Mouse (Mus musculus) liver, embryonic 14.5 days (tissue): ENCODE measurements around the gene Sfn. TPM values are rescaled to one million over a fixed set of nuclear protein-coding genes. Genes with fewer than 3 reads are reported as not detected.

Source experiments
- ATAC-seq: fragments of 200-750 bp; cut with Nextera tagmentation; 2 replicates; pipeline ENCODE4 v1.8.0; 2017; ENCODE audit warnings: moderate number of reproducible peaks, mild to moderate bottlenecking, moderate library complexity; ENCODE audit not compliant: insufficient read depth
- DNase-seq, 3 experiments: peaks; one replicate each; pipeline ENCODE4 v3.0.0-alpha.2; 2012 to 2013; ENCODE audit warnings: low read depth in 3 of 3, low spot score in 3 of 3
- H3K27ac ChIP-seq: fragments of 300-500 bp; sonication (generic); 2 replicates; pipeline ENCODE4 v1.5.1; 2014; ENCODE audit warnings: moderate library complexity, mild to moderate bottlenecking, control low read depth, inconsistent platforms
- H3K27me3 ChIP-seq: fragments of 300-500 bp; sonication (generic); 2 replicates; pipeline ENCODE4 v1.6.1; 2014; ENCODE audit warnings: mild to moderate bottlenecking, low read length, moderate library complexity; ENCODE audit not compliant: control insufficient read depth, insufficient read depth
- H3K36me3 ChIP-seq: fragments of 300-500 bp; sonication (generic); replicated peaks from 2 replicates; pipeline ENCODE4 v1.6.1; 2014; ENCODE audit warnings: low read depth; ENCODE audit not compliant: control insufficient read depth, insufficient read depth
- H3K4me1 ChIP-seq, 2 experiments: fragments of 200-500 bp in 1 of 2; fragments of 300-500 bp in 1 of 2; sonication (generic) in 1 of 2; replicated peaks; 2 replicates each; pipeline ENCODE4 v1.6.1; 2012 to 2014; ENCODE audit warnings: antibody characterized with exemption in 1 of 2, inconsistent platforms in 1 of 2, low read length in 1 of 2; ENCODE audit not compliant: control insufficient read depth in 2 of 2, insufficient read depth in 2 of 2
- H3K4me2 ChIP-seq: fragments of 300-500 bp; sonication (generic); 2 replicates; pipeline ENCODE4 v1.6.1; 2014; ENCODE audit warnings: low read depth, mild to moderate bottlenecking, control low read depth, moderate library complexity
- H3K4me3 ChIP-seq, 2 experiments: fragments of 200-500 bp in 1 of 2; fragments of 300-500 bp in 1 of 2; sonication (generic) in 1 of 2; 2 replicates each; pipeline ENCODE4 v1.5.1; 2012 to 2014; ENCODE audit warnings: low read depth in 2 of 2, low read length in 2 of 2, mild to moderate bottlenecking in 2 of 2, control low read depth in 1 of 2, inconsistent platforms in 1 of 2, moderate library complexity in 1 of 2; ENCODE audit not compliant: insufficient read depth in 1 of 2
- H3K9ac ChIP-seq: fragments of 300-500 bp; sonication (generic); replicated peaks from 2 replicates; pipeline ENCODE4 v1.6.1; 2014; ENCODE audit warnings: mild to moderate bottlenecking, control low read depth, moderate library complexity
- H3K9me3 ChIP-seq: fragments of 300-500 bp; sonication (generic); 2 replicates; pipeline ENCODE4 v1.6.1; 2016; ENCODE audit warnings: low read length, mixed read lengths; ENCODE audit not compliant: control insufficient read depth
- CTCF ChIP-seq: IDR thresholded peaks from 2 replicates; pipeline ENCODE4 v1.5.1; 2016; ENCODE audit warnings: antibody characterized with exemption, low read depth, control low read depth
- EP300 ChIP-seq: IDR thresholded peaks from 2 replicates; pipeline ENCODE4 v1.6.1; 2016; ENCODE audit warnings: antibody characterized with exemption, low read depth
- WGBS: fragments of 180-500 bp; shearing (Covaris S2); extraction: QIAGEN DNeasy Blood & Tissue Kit; methylation state at CpG from one replicate; pipeline ENCODE4 v1.1.7; 2014; ENCODE audit not compliant: insufficient replicate concordance; 5-methylcytosine and 5-hydroxymethylcytosine counted together
- polyA plus RNA-seq, 2 experiments: library from polyadenylated mRNA; depleted of rRNA in 1 of 2; stranded (reverse) in 1 of 2; unstranded in 1 of 2; fragments of >200 nt; fragmentation: Nextera tagmentation in 1 of 2; extraction: Ambion mirVana in 1 of 2; gene quantifications; 2 replicates each; pipeline versions ENCODE4 v1.2.1 to v1.2.3; 2012 to 2014

Gene Sfn
- polyA plus RNA-seq, 2 experiments: 0.10 to 0.52 TPM

GRCm38 (mm10) chr4:133609719-133610118 lies 7.8 kb upstream of the Sfn start:
- H3K36me3 ChIP-seq: peaks cover 3% of the 10 kb centered on the region
- ATAC-seq: peak; percentile 68; the same call in 1 of the 2 replicates
- H3K9me3 ChIP-seq: no peaks in the 10 kb centered on the region
- peaks cover 3 to 4% of the 10 kb centered on the region in 2 experiments; a peak in 2 of 4 replicates for H3K4me1 ChIP-seq
- H3K9ac ChIP-seq: no peak overlapping the region
- 12% methylated on average over 6 of the region's 6 CpGs for WGBS
- TF ChIP-seq EP300: no peak
- TF ChIP-seq CTCF: peak; percentile 98
- no peaks in the 10 kb centered on the region for H3K27me3 ChIP-seq
- no peak overlapping the region for H3K4me2 ChIP-seq
- DNase-seq: peak; percentile 33 to 61 (median 34)
- H3K4me3 ChIP-seq: no peak overlapping the region
- H3K27ac ChIP-seq: no peak overlapping the region

- Histone ChIP-seq H3K4me1 (peaks cover 3 to 4% of the 10 kb centered on the region in 2 experiments; a peak in 2 of 4 replicates), H3K27ac (no peak overlapping the region), H3K4me3 (no peak overlapping the region), H3K9ac (no peak overlapping the region), H3K9me3 (no peaks in the 10 kb centered on the region), H3K36me3 (peaks cover under 1% of the 10 kb centered on the region), H3K4me2 (no peak overlapping the region), H3K27me3 (peaks cover under 1% of the 10 kb centered on the region; the same call in 1 of the 2 replicates)
- no peak for DNase-seq
- no peak for TF ChIP-seq CTCF
- TF ChIP-seq EP300: no peak
- no peak for ATAC-seq
- WGBS: 72% methylated on average over 10 of the region's 10 CpGs
These were observed 5.3 kb upstream of the Sfn start for GRCm38 (mm10) chr4:133607284-133607683.

- H3K4me2 ChIP-seq: no peak overlapping the region
- no peaks in the 10 kb centered on the region for H3K9me3 ChIP-seq
- no peak overlapping the region for H3K9ac ChIP-seq
- WGBS: 70% methylated on average over 9 of the region's 9 CpGs
- H3K36me3 ChIP-seq: no peaks in the 10 kb centered on the region; the same call in 1 of the 2 replicates
- ATAC-seq: no peak
- H3K27me3 ChIP-seq: peaks cover 19% of the 10 kb centered on the region
- H3K4me3 ChIP-seq: no peak overlapping the region
- TF ChIP-seq CTCF (no peak), EP300 (no peak)
- DNase-seq: no peak
- H3K27ac ChIP-seq: no peak overlapping the region
- H3K4me1 ChIP-seq: no peaks in the 10 kb centered on the region; a peak in 1 of 4 replicates
These were observed 3.4 kb upstream of the Sfn start for GRCm38 (mm10) chr4:133605330-133605729.

GRCm38 (mm10) chr4:133604856-133605255 lies 2.9 kb upstream of the Sfn start:
- no peak for TF ChIP-seq EP300
- no peak for TF ChIP-seq CTCF
- Histone ChIP-seq H3K27ac (no peak overlapping the region), H3K4me1 (no peaks in the 10 kb centered on the region), H3K36me3 (no peaks in the 10 kb centered on the region), H3K9ac (no peak overlapping the region), H3K4me3 (no peak overlapping the region), H3K9me3 (no peaks in the 10 kb centered on the region), H3K4me2 (no peak overlapping the region), H3K27me3 (peaks cover 24% of the 10 kb centered on the region)
- ATAC-seq (no peak), DNase-seq (no peak)
- 68% methylated on average over 6 of the region's 6 CpGs for WGBS

- no peaks in the 10 kb centered on the region for H3K36me3 ChIP-seq
- H3K27ac ChIP-seq: no peak overlapping the region
- H3K4me3 ChIP-seq: no peak overlapping the region
- H3K4me2 ChIP-seq: no peak overlapping the region
- TF ChIP-seq CTCF: no peak
- no peak for TF ChIP-seq EP300
- peaks cover 1 to 2% of the 10 kb centered on the region in 2 experiments; a peak in 1 of 4 replicates for H3K4me1 ChIP-seq
- no peaks in the 10 kb centered on the region for H3K9me3 ChIP-seq
- no peak for ATAC-seq
- H3K9ac ChIP-seq: no peak overlapping the region
- DNase-seq: no peak
- 72% methylated on average over 7 of the region's 7 CpGs for WGBS
- H3K27me3 ChIP-seq: peaks cover 30% of the 10 kb centered on the region
These were observed 2.2 kb upstream of the Sfn start for GRCm38 (mm10) chr4:133604175-133604574.
